Mouse (Mus musculus): ENCODE measurements around the gene Rps9. TPM values are rescaled to one million over a fixed set of nuclear protein-coding genes. Genes with fewer than 3 reads are reported as not detected.
"Not testable (repeated sequence)": the region's sequence is repeated elsewhere in the genome, so short reads cannot be mapped to it uniquely, and the experiment has no call there.

Gene Rps9
- polyA plus RNA-seq, 1 experiment from 2014 or later = 840 TPM

DNA sequence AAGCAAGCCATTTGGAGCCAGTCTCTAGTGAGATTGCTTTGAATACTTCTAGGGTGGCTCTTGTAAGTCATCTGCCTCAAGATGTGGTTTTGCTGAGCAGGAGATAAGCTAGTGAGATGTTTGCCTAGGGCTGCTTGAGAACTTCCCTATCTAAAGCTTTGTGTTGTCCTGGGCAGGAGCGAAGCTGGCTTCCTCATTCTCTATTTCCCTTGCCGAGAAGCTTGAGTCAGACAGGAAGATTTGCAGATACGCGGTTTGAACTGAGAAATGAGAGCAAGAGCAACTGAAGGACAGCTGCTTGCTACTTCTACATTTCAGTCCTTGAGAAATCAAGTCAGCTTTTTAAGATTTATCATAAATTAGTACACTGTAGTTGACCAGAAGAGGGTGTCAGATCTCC lies 3.2 kb downstream of the Rps9 start:
- Histone ChIP-seq H3K4me2 (replicated peaks) (peak overlapping the region; percentile 98; the same call in 1 of the 2 replicates), H3K27ac (no peak overlapping the region), H3K4me1 (replicated peaks; ENCODE audit: control insufficient read depth, insufficient read depth, low read length) (peaks cover 30% of the 10 kb centered on the region), H3K4me3 (replicated peaks; ENCODE audit: low read length) (no peak overlapping the region), H3K9ac (peak overlapping the region; percentile 44), H3K27me3 (ENCODE audit: control insufficient read depth, insufficient read depth, low read length) (no peaks in the 10 kb centered on the region), H3K9me3 (ENCODE audit: control insufficient read depth, low read length) (no peaks in the 10 kb centered on the region), H3K36me3 (replicated peaks; ENCODE audit: control insufficient read depth, insufficient read depth) (peaks cover 39% of the 10 kb centered on the region)
- DNase-seq (ENCODE audit: low spot score) (no peak), ATAC-seq (ENCODE audit: low FRiP score) (no peak)
- 70% methylated on average over 4 of the region's 4 CpGs for WGBS

DNA sequence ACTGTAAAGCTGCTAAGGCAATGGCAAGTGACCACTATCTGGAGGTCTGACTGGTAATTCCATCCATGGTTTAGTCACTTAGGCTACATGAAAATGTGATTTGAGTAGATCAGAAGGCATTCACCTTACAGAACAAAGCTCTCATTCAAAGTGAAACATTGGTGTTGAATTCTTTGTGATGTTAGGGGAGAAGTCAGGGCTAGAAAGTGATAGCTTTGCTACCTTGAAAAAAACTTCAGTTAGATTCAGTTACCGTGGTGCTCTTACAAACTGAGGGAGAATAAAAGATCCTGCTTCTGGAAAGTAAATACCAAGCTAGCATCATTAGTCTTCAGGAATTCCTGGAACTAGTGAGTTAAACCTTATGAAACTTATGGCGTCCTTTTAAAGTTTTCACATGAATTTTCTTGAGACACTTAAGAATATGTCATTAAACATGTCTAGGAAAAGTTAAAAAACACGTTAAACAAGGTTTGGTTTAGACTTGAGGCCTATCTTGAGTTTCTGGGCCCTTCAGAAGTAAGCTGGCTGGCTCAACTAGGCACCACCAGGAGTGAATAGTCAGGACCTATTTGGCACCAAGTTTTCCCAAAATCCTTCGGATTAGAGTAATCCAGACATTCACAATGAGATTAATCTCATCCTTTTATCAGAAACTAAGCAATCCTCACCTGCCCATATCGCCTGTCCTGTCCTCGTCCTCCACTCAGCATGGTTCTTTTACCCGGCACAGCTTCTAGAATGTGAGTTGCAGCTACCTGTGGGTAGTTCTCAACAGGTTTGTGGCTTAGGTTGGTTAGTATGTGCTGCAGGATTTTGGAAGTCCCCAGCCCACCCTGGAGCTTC lies 4.0 kb downstream of the Rps9 start:
- peaks cover 39% of the 10 kb centered on the region for H3K36me3 ChIP-seq (replicated peaks; ENCODE audit: control insufficient read depth, insufficient read depth)
- no peaks in the 10 kb centered on the region for H3K27me3 ChIP-seq (ENCODE audit: control insufficient read depth, insufficient read depth, low read length)
- H3K4me1 ChIP-seq (replicated peaks; ENCODE audit: control insufficient read depth, insufficient read depth, low read length) = peaks cover 30% of the 10 kb centered on the region
- ATAC-seq (ENCODE audit: low FRiP score) (no peak), DNase-seq (ENCODE audit: low spot score) (no peak)
- H3K27ac ChIP-seq = no peak overlapping the region
- H3K9ac ChIP-seq = no peak overlapping the region
- H3K4me3 ChIP-seq (replicated peaks; ENCODE audit: low read length) = no peak overlapping the region
- no peaks in the 10 kb centered on the region for H3K9me3 ChIP-seq (ENCODE audit: control insufficient read depth, low read length)
- 28% methylated on average over 7 of the region's 7 CpGs for WGBS
- H3K4me2 ChIP-seq (replicated peaks) = no peak overlapping the region

DNA sequence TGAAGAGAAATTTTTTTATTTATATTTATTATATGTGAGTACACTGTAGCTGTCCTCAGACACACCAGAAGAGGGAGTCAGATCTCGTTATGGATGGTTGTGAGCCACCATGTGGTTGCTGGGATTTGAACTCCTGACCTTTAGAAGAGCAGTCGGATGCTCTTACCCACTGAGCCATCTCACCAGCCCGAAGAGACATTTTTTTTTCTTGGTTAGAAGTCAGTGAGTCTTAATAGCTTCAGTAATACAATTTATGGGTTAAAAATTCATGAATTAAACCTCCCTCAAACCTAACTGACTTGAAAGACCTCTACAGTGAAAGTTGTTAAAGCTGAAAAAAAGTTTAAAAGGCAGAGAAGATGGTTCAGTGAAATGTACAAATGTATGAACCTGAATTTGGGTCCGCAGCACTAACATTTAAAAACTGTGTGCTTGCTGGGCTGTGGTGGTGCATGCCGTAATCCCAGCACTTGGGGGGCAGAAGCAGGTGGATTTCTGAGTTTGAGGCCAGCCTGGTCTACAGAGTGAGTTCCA lies 4.7 kb downstream of the Rps9 start:
- 39% methylated on average over 5 of the region's 5 CpGs for WGBS
- peaks cover 39% of the 10 kb centered on the region for H3K36me3 ChIP-seq (replicated peaks; ENCODE audit: control insufficient read depth, insufficient read depth)
- not testable (repeated sequence) for ATAC-seq (ENCODE audit: low FRiP score)

DNA sequence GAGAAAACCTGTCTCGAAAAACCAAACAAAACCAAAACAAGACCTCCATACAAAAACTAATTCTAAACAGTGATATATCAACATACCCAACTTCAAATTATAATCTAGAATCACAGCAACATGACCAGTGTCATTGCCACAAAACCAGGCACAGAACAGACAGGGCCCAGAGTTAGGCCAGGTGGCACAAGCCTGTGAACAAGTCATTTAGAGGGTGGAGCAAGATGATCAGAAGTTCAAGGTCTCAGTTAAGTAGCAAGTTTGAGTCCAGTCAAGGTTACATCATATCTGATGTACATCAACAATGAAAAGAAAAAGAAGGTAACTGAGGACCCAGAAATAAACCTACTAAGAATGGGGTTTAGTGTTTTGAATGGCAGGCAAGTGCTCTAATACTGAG lies 5.2 kb downstream of the Rps9 start:
- Histone ChIP-seq H3K4me3 (replicated peaks; ENCODE audit: low read length) (no peak overlapping the region), H3K4me1 (replicated peaks; ENCODE audit: control insufficient read depth, insufficient read depth, low read length) (peaks cover 22% of the 10 kb centered on the region), H3K27me3 (ENCODE audit: control insufficient read depth, insufficient read depth, low read length) (no peaks in the 10 kb centered on the region), H3K9ac (no peak overlapping the region), H3K27ac (no peak overlapping the region), H3K4me2 (replicated peaks) (no peak overlapping the region), H3K36me3 (replicated peaks; ENCODE audit: control insufficient read depth, insufficient read depth) (peaks cover 39% of the 10 kb centered on the region), H3K9me3 (ENCODE audit: control insufficient read depth, low read length) (no peaks in the 10 kb centered on the region)
- ATAC-seq (ENCODE audit: low FRiP score) (no peak), DNase-seq (ENCODE audit: low spot score) (no peak)
- 85% methylated on average over 1 of the region's 1 CpGs for WGBS

More for the DNA sequence above, 4.7 kb downstream of the Rps9 start:
- H3K4me3 ChIP-seq (replicated peaks; ENCODE audit: low read length); H3K9ac ChIP-seq; H3K9me3 ChIP-seq (ENCODE audit: control insufficient read depth, low read length); H3K27ac ChIP-seq; DNase-seq (ENCODE audit: low spot score); H3K4me2 ChIP-seq (replicated peaks); H3K27me3 ChIP-seq (ENCODE audit: control insufficient read depth, insufficient read depth, low read length): not testable (repeated sequence)
- H3K4me1 ChIP-seq (replicated peaks; ENCODE audit: control insufficient read depth, insufficient read depth, low read length) = peaks cover 24% of the 10 kb centered on the region

DNA sequence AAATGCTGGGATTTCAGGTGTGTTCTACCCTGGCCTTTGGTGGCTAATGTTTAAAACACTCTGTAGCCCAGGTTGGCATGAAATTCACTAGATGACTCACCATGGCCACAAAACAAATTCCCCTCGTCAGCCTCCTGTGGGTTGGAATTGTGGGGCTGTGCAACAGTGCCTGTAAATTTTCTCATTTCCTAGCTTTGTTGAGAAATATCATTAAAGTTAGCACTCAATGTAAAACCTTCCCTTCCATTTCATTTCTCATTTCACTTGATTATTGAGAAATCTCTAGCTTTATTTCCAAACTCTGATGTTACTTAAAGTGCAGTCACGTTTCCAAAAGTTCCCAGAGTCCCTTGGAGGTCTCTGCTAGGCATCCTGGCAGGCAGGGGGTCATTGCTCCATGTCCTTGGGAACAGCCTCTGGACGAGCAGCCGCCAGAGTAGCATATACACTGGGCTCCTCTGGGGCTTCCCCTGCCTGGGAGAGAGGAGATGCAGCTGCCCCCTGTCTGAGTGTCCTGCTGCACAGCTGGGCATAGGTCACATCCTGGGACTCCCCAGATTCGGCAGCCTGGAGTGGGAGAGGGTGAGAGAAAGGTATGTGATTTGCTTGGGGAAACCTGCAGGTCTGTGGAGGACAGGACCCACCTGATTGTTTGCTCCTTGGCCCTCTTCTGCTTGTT lies 8.6 kb downstream of the Rps9 start:
- no peak for ATAC-seq (ENCODE audit: low FRiP score)
- Histone ChIP-seq H3K27ac (no peak overlapping the region), H3K9me3 (ENCODE audit: control insufficient read depth, low read length) (no peaks in the 10 kb centered on the region), H3K4me3 (replicated peaks; ENCODE audit: low read length) (no peak overlapping the region), H3K4me1 (replicated peaks; ENCODE audit: control insufficient read depth, insufficient read depth, low read length) (no peaks in the 10 kb centered on the region), H3K36me3 (replicated peaks; ENCODE audit: control insufficient read depth, insufficient read depth) (peaks cover 18% of the 10 kb centered on the region), H3K27me3 (ENCODE audit: control insufficient read depth, insufficient read depth, low read length) (no peaks in the 10 kb centered on the region), H3K9ac (no peak overlapping the region), H3K4me2 (replicated peaks) (no peak overlapping the region)
- 38% methylated on average over 5 of the region's 5 CpGs for WGBS
- DNase-seq (ENCODE audit: low spot score) = no peak

DNA sequence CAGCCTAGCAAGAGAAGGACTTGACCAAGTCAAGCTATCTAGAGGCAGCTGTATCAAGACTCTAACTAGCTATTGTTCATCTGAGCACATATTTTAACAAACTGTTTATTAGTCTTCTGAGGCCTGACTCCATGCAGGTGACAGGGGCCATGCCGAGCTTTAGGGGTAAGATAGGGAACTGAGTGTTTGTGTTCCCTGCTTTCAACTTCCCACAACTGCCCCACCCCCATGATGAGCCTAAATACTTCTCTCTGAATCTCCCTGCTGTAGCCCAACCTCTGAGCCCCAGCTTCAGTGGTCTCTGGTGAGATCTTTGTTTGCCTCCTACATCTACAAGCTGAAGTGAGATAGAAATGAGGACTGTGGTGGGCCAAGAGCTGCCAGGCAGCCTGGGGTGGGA lies 11.5 kb downstream of the Rps9 start:
- no peaks in the 10 kb centered on the region for H3K27me3 ChIP-seq (ENCODE audit: control insufficient read depth, insufficient read depth, low read length)
- DNase-seq (ENCODE audit: low spot score) = no peak
- 54% methylated on average over 1 of the region's 1 CpGs for WGBS

DNA sequence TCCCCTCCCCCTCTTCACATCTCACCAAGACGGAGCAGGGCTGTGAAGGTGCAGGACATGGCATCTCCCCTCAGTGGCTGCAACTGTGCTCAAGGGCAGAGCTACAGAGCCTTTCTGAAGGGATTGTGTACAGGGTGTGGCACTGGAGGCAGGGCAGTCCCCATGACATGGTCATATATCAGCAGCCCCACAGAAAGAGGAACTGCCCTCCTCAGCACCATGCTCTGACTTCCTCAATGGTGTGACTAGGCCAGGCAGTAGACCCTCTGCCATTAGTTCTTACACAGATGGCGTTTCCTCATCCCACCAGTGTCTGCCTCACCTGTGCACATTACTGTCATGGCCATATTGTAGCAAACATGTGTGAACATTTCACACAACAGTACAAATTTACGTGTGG lies 16.5 kb downstream of the Rps9 start, which contains the start of gene Pirb:
TSS of gene Pirb (minus strand) at position 124 of the 400 bp plus-strand sequence.
- H3K36me3 ChIP-seq (replicated peaks; ENCODE audit: control insufficient read depth, insufficient read depth); H3K9me3 ChIP-seq (ENCODE audit: control insufficient read depth, low read length); H3K9ac ChIP-seq; DNase-seq (ENCODE audit: low spot score); H3K4me3 ChIP-seq (replicated peaks; ENCODE audit: low read length); H3K27ac ChIP-seq; H3K4me1 ChIP-seq (replicated peaks; ENCODE audit: control insufficient read depth, insufficient read depth, low read length); H3K27me3 ChIP-seq (ENCODE audit: control insufficient read depth, insufficient read depth, low read length); H3K4me2 ChIP-seq (replicated peaks); ATAC-seq (ENCODE audit: low FRiP score): not testable (repeated sequence)
- 50% methylated on average over 1 of the region's 3 CpGs for WGBS

More for the DNA sequence above, 11.5 kb downstream of the Rps9 start:
- no peaks in the 10 kb centered on the region for H3K9me3 ChIP-seq (ENCODE audit: control insufficient read depth, low read length)
- no peak for ATAC-seq (ENCODE audit: low FRiP score)
- no peaks in the 10 kb centered on the region for H3K4me1 ChIP-seq (replicated peaks; ENCODE audit: control insufficient read depth, insufficient read depth, low read length)
- H3K4me2 ChIP-seq (replicated peaks) = no peak overlapping the region
- H3K36me3 ChIP-seq (replicated peaks; ENCODE audit: control insufficient read depth, insufficient read depth) = no peaks in the 10 kb centered on the region
- no peak overlapping the region for H3K27ac ChIP-seq
- H3K9ac ChIP-seq = no peak overlapping the region
- H3K4me3 ChIP-seq (replicated peaks; ENCODE audit: low read length) = no peak overlapping the region

DNA sequence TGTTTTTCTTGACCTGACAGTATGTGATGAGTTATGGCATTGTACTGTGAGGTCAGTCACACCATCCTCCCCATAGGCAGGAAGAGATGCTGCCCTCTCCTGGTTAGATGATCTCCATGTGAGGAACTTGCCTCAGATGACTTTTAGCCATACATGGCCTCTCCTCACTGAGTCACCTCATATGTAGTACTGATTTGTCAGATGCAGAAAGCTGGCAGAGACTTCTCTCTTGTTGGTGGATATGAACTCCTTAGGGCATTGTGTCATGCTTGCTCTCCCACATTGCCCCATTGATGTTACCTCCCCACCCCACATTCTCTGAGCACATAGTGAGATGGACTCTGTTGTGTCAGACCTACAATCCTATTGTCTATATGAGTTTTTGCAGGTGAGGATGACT lies 21.7 kb downstream of the Rps9 start:
- not testable (repeated sequence) for H3K36me3 ChIP-seq (replicated peaks; ENCODE audit: control insufficient read depth, insufficient read depth); H3K27ac ChIP-seq; H3K4me2 ChIP-seq (replicated peaks); ATAC-seq (ENCODE audit: low FRiP score); H3K4me1 ChIP-seq (replicated peaks; ENCODE audit: control insufficient read depth, insufficient read depth, low read length); H3K9me3 ChIP-seq (ENCODE audit: control insufficient read depth, low read length); H3K27me3 ChIP-seq (ENCODE audit: control insufficient read depth, insufficient read depth, low read length); H3K9ac ChIP-seq; H3K4me3 ChIP-seq (replicated peaks; ENCODE audit: low read length); DNase-seq (ENCODE audit: low spot score)

DNA sequence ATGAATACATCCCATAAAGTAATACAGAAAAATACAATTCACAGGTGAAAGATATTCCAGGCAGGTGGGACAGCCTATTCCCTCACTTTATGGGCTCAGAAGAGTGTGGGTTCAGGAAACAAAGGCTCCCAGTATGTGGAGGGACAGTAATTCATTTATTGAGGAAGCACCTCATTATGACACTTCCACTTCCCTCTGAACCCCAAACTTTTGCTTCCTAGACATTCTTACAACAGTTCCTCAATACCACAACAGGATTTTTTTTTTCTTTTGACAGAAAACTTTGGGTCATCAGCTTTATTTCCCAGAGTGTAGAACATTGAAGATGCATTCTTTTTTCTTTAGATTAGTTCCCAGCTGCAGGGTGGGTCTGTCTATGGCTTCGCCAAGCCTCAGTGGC lies 28.9 kb downstream of the Rps9 start:
- H3K4me3 ChIP-seq (replicated peaks; ENCODE audit: low read length); H3K9me3 ChIP-seq (ENCODE audit: control insufficient read depth, low read length); DNase-seq (ENCODE audit: low spot score); H3K27me3 ChIP-seq (ENCODE audit: control insufficient read depth, insufficient read depth, low read length); H3K4me1 ChIP-seq (replicated peaks; ENCODE audit: control insufficient read depth, insufficient read depth, low read length); ATAC-seq (ENCODE audit: low FRiP score); H3K36me3 ChIP-seq (replicated peaks; ENCODE audit: control insufficient read depth, insufficient read depth); H3K27ac ChIP-seq; H3K4me2 ChIP-seq (replicated peaks); H3K9ac ChIP-seq: not testable (repeated sequence)
- no CpG with 5 or more reads among the region's 1 CpGs for WGBS
